Mouse (Mus musculus): Measurements from ENCODE around the gene Rsf1. TPM values are rescaled to one million over a fixed set of nuclear protein-coding genes. Genes with fewer than 3 reads are reported as not detected.

The Rsf1 gene
- 26.1 TPM for polyA plus RNA-seq (2017; shearing (Covaris generic))

DNA sequence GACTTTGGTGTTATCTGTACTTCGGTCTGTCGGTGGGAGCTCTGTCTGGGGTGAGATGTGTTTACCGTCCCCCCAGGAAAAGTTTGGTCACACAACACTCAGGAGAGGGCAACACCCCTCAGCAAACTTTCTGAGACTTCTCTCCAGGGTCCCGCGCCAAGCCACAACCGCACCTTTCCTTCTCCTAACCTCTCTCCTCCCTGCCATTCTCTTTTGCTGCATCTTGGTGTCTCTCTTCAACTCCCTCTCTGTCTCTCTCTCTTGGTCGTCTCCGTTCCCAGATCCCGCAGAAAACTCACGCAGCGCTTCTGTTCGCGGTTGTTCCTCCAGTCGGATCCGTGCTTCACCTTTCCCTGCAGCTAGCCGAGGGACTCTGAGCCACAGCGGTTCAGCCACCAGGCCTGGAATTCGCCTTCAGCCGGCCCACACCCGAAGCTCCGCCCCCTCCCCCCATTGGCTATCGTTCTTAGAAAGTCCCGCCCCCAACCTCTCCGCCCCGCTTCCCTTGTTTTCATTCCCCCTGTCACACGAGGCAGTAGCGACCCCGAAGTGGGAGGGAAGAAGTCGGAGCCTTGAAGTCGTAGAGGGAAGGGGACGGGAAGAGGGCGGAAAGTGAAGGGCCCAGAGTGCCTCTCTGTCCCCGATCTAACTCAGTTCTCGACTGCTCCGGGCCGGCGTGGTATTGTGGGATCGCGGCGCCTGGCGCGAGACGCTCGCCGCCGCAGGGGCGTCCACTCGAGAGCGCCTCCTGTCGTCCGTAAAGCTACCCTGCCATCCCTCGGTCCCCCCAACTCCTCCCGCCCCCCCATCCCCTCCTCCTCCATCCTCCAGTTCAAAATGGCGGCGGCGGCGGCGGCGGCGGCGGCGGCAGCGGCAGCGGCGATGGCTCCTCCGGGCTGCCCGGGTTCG, at the start of gene Rsf1, which contains the start of gene Aamdc:
TSS of gene Rsf1 (plus strand) at position 823 of the 909 bp plus-strand sequence.
TSS of gene Aamdc (minus strand) at position 431 of the 909 bp plus-strand sequence.

DNA sequence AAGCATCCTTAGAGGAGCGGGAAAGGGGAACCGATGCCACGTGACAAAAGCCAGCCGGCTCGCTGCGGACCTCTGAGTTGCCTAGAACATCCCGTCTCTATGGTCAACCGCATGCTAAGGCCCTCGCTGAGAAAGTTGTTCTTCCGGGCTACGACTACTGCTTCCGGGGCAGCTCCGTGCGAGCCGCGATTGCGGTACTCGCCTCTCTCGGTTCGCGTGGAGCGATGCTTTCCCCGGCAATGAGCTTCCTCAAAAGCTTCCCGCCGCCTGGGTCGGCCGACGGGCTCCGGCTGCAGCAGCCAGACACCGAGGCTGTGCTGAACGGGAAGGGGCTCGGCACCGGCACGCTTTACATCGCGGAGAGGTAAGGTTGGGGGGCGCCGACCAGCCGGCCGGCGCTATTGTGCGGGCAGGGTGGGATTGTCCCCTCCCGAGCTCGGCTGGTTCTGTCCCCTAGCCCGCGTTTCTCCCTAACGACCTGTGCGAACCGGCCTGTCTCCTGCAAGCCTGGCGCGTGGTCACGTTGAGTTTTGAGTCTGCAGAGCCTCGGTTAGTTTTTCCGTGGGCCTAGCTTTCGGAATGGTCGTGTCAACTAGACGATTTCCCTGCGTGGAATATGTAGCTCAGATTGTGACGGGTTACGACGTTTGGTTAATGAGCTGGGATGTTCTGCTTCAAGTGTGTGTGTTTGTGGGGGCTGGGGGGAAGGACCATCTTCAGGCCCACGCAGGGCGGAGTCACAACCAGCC, 117.0 kb downstream of the Rsf1 start, which contains the start of gene Clns1a:
TSS of gene Clns1a (plus strand) at position 129 of the 749 bp plus-strand sequence.

DNA sequence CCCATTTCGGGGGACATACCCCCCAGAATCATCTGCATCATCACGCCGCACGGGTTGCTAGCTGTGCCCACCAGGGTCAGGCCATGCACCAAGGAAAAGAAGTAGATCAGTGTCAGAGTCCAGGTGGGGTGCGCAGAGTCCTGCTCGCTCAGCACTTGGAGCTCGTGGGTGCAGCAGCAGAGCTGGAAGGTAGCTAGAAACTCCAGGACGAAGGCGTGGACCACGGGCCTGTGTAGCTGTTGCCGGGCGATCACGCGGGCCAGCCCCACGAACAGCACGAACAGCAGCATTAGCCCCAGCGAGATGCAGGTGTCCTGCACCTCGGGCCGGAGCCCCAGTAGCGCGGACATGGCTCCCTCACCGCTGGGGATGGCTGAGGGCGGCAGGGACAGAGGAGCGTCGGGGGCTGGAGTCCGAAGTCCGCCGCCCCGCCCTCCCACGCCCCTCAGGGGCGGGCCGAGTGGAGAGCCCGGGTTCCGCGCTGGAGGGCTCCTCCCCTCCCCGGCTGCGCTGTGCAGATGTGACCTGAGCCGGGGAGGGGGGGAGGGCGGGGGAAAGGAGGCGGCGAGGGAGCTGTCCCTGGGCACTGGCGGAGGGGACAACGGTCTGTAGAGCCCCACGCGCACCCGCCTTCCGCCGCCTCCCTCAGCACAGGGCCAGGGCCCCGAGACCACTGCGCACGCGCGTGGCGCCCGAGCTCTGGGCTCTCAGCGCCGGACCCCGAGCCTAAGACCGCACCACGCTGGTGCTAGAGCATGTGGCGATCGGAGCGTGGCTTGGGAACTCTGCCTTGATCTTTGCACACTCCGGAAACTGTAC, 158.2 kb downstream of the Rsf1 start, which contains the start of gene Aqp11:
TSS of gene Aqp11 (minus strand) at position 652 of the 819 bp plus-strand sequence.

Other genes with a start within 250 kb of the Rsf1 start
- 1.2 TPM for gene Usp35, start 247.9 kb upstream of the Rsf1 start, polyA plus RNA-seq (2017; shearing (Covaris generic))
- 3.6 TPM for gene Kctd21, start 247.6 kb upstream of the Rsf1 start, polyA plus RNA-seq (2017; shearing (Covaris generic))
- gene Alg8, start 208.3 kb upstream of the Rsf1 start, polyA plus RNA-seq (2017; shearing (Covaris generic)) = 23.0 TPM
- gene Ndufc2, start 179.9 kb upstream of the Rsf1 start, polyA plus RNA-seq (2017; shearing (Covaris generic)) = 165 TPM
- gene Thrsp, start 162.2 kb upstream of the Rsf1 start, polyA plus RNA-seq (2017; shearing (Covaris generic)) = not detected
- gene Kctd14, start 128.6 kb upstream of the Rsf1 start, polyA plus RNA-seq (2017; shearing (Covaris generic)) = 0.32 TPM
- 62.4 TPM for gene Ints4, start 98.9 kb upstream of the Rsf1 start, polyA plus RNA-seq (2017; shearing (Covaris generic))
- gene Aamdc, start 392 bp upstream of the Rsf1 start, polyA plus RNA-seq (2017; shearing (Covaris generic)) = 53.9 TPM
- gene Clns1a, start 116.7 kb downstream of the Rsf1 start, polyA plus RNA-seq (2017; shearing (Covaris generic)) = 135 TPM
- 0.93 TPM for gene Aqp11, start 158.4 kb downstream of the Rsf1 start, polyA plus RNA-seq (2017; shearing (Covaris generic))
- gene Pak1, start 208.7 kb downstream of the Rsf1 start, polyA plus RNA-seq (2017; shearing (Covaris generic)) = 5.1 TPM

Data from inflammation-experienced regulatory T-cells, adult 16 weeks (primary cell).